Mouse (Mus musculus) kidney, postnatal 14 days (tissue): ENCODE measurements at regions not wholly inside any gene's neighbourhood (a gene's known extent, or its start where the extent isn't known, plus 50 kb on each side); places are given as distances from the start of the nearest gene placed in this dataset.

Experiments
- DNase-seq: peaks from one replicate; pipeline ENCODE4 v3.0.0; 2022; ENCODE audit warnings: mixed read lengths

GRCm38 (mm10) chr3:151931096-151931495 lies 93.7 kb upstream of the Ptgfr start:
- DNase-seq = no peak

DNA sequence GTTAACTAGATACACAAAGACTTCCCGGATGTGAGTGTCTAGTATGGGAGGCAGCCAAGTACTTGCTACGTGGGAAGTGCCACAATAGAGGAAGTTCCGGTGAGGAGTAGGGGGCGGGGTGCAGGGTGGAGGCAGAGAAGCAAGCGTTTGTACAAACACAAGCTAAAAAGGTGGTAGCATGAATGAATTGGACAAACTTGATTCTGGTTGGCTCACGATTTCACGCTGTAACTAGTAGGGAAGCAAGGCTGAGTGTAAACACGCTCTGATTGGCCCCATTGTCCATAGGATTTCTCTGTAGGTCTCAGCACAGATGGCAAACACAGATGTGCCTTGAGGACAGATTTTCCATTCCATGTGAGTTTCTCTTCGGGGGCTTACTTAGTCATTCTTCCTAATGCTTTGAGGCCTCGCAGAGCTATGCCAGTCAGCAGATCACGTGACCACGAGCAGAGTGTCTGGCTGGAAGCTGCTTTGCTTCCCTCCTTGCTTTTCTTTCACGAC lies 76.6 kb upstream of the Ptgfr start:
- DNase-seq = peak; percentile 49

GRCm38 (mm10) chr3:151912292-151912691 lies 74.9 kb upstream of the Ptgfr start:
- DNase-seq = peak; percentile 29

DNA sequence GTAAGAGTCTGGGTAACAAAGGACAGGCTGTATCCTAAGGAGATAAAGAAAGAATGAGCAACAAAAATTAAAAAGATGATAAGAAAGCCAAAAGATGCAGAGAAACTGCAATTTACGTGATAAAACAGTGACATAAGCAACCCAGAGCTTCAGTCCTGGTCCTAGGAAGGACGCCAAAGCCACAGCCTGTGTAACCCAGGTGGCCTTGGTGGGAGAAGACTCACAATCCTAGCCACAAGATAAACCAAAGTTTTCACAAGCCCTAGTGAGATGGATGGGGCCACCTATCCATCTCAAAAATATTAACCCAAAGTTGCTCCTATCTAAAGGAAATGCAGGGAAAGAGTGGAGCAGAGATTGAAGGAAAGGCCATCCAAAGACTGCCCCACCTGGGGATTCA lies 73.4 kb upstream of the Ptgfr start:
- no peak for DNase-seq

DNA sequence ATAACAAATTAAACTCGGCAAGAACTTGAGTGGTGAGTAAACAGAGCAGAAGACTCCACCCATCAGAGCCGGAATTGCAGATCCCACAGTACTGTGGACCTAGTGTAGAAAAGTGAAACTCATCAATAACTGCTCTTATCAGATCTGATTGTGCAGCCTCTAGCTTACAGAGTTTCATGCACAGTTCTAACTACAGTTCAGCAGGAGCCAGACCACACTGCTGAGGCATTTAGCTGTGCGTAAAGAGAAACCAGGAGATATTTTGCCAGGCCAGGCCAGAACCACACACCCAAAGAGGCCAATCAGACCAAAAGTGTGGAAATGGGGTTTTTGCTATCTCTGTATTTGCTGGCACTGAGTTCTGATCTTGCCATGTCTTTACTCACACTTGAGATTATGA lies 71.9 kb upstream of the Ptgfr start:
- no peak for DNase-seq

DNA sequence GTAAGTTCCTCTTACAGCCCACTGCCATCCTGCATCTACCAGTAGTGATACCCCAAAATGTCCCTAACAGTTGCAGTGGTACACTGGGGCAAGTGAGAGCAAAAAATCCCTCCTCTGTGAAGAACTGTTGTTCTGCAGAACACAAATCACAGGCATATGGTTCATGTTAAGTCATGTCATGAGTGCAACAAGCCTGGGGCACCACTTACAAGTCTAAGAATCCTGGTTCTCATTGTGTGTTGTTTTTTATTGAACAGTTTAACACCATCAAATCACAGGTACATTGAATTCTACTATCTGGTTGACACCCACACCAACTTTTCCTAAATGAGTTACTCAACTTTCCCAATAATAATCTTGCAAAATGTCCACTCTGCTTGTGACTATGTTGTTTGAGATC lies 71.5 kb upstream of the Ptgfr start:
- no peak for DNase-seq

DNA sequence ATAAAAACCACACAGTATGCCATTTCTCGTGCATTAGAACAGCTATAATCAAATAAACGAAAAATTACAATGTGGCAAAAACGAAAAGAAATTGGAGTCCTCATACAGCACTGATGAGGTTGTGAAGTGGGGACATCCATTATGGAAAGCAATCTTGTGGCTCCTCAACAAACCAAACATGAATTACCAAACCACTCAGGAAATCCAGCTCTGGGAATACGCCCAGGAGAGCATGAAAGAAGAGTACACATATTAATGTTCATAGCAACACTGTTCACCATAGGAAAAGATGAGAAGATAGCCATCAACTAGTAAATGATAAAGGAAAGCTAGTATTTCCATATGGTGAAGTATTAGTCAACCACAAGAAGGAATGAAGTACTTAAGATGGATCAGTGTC lies 68.3 kb upstream of the Ptgfr start:
- no peak for DNase-seq

GRCm38 (mm10) chr3:151903169-151903568 lies 65.7 kb upstream of the Ptgfr start:
- no peak for DNase-seq

- no peak for DNase-seq
Observed at GRCm38 (mm10) chr3:151902216-151902827, 64.9 kb upstream of the Ptgfr start.

- no peak for DNase-seq
Observed at GRCm38 (mm10) chr3:151899676-151900075, 62.2 kb upstream of the Ptgfr start.

DNA sequence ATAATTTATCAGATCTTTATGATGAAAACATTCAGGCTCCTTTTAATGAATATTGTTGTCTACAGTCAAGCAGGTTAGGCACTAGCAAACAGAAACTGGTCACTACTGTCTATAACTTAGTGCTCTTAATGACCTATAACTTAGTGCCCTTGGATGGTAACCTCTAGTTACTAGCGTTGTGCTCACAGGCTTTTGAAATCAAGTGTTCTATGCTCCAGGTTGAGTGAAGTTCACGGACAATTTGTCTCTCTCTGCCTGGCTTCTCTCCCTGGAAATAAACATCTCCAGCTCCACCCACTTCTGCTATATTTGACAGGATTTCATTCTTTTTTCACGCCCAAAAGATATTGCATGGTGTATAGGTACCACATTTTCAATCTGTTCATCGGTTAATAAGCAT lies 61.7 kb upstream of the Ptgfr start:
- DNase-seq = no peak

DNA sequence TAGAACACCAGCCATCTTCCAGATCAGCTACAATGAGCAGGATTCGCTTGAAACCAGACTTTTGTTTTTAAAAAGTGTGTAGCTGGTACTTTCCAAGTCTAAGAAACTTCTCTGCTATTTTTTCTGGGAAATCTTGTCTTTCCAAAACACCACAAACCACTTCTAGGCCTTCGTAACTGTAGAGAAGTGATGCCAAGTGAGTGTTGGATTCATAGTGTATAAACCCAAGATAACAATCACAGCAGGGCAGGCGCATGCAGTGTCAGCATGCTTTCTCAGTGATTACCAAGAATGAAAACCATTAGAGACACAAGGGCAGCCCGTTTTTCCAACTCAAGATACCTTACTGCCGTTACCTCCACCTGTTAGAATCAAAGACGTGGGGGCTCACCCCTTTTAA lies 58.9 kb upstream of the Ptgfr start:
- no peak for DNase-seq

DNA sequence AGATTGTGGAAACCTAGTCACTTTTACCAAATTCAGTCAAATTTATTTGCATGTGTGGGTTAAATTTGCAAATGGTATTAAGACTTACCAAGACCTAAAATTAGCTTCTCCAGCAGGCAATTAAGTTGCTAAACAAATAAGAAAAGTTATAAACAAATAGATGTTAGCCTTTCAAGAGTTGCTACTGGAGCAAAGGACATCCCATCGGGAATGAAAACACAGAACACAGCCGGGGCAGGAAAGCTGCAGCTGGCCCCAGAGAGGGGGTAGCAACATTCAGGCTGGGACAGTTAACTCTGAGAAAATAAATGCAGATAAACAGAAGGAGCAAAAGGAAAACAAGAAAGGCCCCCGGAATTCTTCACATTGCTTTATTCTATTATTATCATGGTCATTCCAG lies 57.3 kb upstream of the Ptgfr start:
- no peak for DNase-seq

DNA sequence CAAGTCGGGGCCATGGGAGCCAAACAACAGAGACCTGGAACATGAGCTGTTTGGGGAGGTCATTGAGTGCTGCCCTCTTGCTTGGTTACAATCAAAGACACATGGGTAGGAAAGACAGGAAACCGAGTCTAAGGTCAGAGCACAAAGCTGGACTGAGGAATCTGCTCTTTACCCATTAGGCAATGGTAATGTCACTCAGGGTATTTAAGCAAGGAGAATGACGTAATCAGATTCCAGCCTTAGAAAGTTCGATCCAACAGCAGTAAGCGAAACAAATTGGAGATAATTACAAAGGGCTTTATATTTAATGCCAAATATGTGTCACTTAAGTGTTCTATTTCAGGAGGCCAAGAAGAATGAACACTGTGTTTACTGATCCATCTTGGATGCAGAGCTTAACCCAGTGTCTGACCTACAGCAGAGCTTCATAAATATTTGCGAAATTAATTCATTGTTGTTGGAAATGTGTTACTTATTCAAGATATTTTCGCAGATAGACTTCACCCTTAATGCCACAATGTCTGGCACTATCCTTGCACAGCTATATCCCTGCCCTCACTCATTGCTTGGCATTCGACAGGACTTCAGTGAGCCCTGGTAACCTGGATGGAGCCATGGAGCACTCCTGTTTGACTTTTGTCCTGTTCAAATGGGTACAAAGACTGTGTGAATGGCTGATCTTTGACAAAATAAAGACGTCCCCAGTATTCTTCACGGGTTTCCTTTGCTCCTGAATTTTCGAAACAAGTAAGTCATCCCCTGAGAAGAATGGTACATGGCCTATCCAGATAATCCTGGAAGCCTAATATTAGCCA lies 56.2 kb upstream of the Ptgfr start:
- DNase-seq = no peak

- peak; percentile 81 for DNase-seq
Observed at GRCm38 (mm10) chr3:151891760-151892253, 54.4 kb upstream of the Ptgfr start.

GRCm38 (mm10) chr3:151891336-151891735 lies 53.9 kb upstream of the Ptgfr start:
- no peak for DNase-seq

GRCm38 (mm10) chr3:151889738-151890137 lies 52.3 kb upstream of the Ptgfr start:
- DNase-seq = peak; percentile 18
